Mouse (Mus musculus): ENCODE results near the gene Med25.

Gene Med25

DNA sequence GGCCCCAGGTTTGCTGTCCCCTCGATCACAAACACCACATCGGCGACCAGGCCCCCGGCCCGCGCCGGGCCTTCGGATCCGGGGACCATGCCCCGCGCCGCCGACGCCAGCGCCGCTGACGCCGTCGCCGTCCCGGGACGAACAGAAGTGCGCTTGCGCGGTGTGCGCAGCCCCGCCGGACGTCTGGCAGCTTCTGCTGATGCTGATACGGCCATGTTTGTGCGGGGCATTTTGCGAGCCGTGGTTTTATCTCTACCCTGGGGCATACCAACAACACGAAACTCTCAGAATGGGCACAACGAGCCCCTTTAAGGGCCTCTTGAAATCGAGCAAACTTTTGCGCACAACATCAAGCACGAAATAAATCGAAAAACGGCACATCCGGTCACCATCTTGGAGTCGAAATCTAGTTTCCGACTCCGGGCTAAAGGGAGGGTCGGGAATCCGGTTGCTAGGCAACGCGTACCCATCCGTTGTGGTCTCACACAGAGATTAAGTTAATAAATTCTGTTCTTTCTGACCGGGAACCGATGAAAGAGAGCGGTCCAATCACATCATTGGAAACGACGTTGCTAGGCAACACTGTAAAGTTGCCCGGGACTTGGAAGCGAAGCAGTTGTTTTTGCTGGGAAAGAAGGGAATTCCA, at the start of gene Med25:
Gene Med25 (minus strand): TSS at position 437 of the 646 bp plus-strand sequence.
- peak; percentile 90 for DNase-seq

- DNase-seq, result no peak
These were observed 46.2 kb upstream of the Med25 start for GRCm38 (mm10) chr7:44938680-44939079.

GRCm38 (mm10) chr7:44929204-44930151, 37.0 kb upstream of the Med25 start, which contains the start of gene Ap2a1:
Ap2a1 (minus strand) TSS chr7:44929496.
- DNase-seq, result peak; percentile 100

GRCm38 (mm10) chr7:44928570-44928969, 36.1 kb upstream of the Med25 start:
- DNase-seq, result no peak

GRCm38 (mm10) chr7:44925468-44925867, 33.0 kb upstream of the Med25 start:
- no peak for DNase-seq

- no peak for DNase-seq
These were observed 30.0 kb upstream of the Med25 start for GRCm38 (mm10) chr7:44922530-44922929.

- DNase-seq, result no peak
These were observed 26.6 kb upstream of the Med25 start for GRCm38 (mm10) chr7:44919127-44919526.

- DNase-seq, result no peak
These were observed 25.7 kb upstream of the Med25 start for GRCm38 (mm10) chr7:44918219-44918618.

DNA sequence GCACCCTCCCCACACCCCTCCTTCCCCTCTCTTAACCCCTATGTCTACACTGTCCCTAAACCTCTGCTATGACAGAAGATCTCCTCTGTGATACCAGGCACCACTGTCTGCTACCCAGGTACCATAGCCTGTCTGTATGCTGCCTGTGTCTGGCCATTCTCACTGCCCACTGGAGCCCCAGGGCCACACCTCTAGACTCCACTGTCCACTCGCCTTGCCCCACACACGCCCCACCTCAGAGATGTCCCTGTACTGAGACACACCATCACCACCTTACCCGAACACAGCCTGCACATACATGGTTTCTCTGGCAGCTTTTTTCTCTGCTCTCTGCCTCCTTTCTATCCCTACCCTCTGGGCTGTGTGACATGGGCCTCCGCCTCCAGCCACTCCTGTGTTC, 24.4 kb upstream of the Med25 start:
- DNase-seq, result no peak

DNA sequence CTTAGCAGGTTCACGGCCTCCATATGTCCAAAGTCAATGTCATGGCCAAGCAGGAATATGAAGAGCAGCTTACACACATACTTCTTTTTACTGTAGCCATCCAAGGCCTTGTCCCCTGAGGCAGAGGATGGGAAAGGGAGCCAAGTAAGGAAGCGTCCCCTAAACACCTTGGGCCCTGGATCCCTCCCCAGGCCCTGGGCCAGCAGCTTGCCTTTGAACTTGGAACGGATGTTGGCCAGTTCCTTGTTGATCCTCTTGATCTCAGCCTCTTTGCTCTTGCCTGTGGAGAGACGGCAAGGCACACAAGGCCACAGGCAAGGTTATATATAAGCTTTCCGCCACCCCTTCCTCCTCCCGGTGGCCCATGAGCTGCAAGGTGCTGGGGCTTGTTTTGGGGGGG, 23.7 kb upstream of the Med25 start:
- no peak for DNase-seq

- no peak for DNase-seq
These were observed 22.8 kb upstream of the Med25 start for GRCm38 (mm10) chr7:44915314-44915713.

GRCm38 (mm10) chr7:44914396-44914795, 21.9 kb upstream of the Med25 start:
- DNase-seq, result no peak

DNA sequence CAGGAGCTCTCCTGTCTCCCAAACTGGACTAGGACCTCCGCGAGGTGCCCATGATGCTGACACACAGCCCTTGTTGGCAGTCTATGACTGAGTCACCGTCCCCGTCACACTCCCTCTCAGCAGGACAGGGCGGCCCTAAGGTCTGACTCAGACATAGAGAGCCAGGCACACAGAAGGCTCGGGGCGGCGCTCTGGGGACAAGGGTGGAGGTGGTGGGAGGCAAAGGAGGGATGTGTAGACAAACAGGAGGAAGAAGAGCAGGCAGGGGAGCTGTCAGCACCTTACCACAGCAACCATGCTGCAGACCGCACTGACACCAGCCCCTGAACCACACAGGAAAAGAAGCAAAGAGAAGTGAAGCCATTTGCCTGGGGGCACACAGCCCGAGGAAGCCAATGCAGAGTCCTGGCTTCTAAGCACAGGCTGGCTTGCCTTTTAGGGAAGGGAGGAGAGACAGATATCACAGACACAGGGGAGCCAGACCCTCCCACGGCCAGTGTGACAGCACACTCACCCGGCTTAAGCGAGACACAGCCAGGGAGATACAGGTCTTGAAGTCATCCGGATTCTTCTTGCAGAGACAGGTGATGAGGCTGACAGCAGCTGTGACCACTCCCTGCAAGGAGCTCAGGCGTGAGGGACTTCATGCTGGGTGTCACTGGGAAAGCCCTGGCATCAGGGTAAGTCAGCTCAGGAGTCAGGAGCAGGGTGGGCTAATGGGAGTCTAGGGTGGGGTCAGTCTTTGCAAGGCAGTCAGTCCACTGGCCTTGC, 16.4 kb upstream of the Med25 start:
- DNase-seq, result no peak

DNA sequence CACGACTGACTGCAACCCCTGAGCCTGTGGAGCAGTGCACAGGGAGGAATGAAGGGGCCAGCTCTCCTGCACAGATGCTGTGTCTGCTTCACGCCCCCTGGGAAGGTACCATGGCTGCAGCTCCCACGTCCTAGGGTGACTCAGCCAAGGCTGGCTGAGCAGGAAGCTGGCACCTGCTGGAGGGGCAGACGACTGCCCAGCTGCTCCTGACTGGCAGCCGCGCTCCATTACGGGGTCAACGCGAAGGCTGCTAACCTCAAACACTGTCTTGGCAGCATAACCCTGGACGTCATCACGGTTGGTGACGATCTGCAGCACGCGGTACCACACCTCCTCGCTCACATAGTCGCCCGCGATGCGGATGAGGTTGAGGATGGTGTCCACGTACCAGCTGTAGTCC, 12.9 kb upstream of the Med25 start:
- no peak for DNase-seq

DNA sequence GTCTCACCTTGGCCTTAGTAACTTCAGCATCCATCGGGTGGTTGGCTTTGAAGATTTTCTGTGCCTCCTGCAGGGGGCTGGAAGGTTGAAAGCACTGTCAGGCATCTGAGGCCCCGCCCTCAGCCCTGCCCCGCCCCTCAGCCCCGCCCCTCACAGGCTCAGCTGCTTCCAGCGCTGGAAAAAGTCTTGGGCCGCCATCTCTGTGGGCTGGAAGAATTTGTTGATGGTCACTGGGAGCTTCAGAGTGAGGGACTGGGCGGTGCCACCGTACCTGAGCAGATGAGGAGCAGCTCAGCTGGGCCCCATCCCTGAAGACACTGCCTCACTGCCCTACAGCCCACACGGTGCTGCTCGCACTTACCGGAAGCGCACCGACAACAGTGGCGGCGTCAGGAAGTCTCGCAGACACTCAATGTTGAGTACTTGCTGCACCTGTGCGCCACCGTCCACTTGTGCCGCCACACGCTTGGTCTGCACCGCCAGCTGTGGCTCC, 8.8 kb upstream of the Med25 start:
- no peak for DNase-seq

GRCm38 (mm10) chr7:44900632-44901031, 8.1 kb upstream of the Med25 start:
- no peak for DNase-seq

- peak; percentile 56 for DNase-seq
These were observed 6.1 kb upstream of the Med25 start for GRCm38 (mm10) chr7:44898607-44899006.

DNA sequence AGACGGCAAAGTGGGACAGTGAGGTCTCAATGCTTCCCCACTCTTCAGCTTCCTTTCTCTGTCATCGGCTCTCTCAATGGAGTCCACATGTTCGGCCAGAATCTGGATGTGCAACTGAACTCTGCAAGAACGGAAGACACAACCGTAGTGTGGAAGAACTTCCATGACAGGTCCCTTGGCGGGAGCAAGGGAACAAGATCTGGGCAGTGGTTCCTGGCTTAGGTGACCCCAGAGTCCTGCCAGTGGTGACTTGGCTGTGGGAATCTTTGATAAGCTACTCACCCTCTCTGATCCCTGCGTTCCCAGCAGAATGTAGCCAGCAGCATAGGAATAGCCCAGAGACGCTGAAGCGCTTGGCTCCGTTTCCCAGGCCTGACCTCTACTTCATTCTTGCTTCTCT, 4.0 kb upstream of the Med25 start:
- DNase-seq, result no peak

DNA sequence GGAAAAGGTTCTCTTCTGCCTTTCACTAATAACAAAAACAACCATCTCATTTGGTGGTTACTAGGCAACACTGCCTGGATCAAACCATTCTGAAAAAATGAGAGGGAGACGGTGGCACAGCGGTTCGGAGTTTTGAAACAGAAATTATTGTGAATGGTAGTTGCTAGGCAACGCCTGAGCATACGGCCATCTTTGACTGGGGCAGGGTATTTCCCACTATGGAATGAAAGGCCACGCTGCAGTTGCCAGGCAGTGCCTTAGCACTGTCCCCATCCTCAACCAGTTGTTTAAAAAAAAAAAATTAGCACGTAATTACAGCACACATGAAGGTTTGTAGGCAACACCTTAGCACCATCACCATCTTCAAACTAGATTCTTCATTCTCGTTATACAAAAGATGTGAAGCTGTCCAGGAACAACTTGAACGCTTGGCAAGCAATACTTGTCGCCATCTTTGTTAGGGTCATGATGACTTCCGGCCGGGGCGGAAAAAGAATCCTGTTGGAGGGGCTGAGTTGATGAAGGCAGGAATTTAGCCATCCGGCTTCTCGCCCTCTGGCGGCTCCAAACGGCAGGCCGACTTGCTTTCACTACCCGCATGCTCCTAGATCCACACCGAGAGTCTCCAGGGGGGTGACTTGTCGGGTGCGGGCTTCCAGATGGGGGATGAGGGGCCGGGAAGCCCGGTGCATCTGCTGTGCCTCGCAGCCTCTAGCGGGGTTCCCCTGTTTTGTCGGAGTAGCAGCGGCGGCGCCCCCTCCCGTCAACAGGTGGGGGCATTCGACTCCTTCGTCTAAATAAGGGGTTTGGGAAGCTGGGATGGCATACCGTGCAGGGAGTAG, 3.3 kb upstream of the Med25 start, which contains the start of gene Fuz:
Gene Fuz (plus strand): TSS at position 487 of the 842 bp plus-strand sequence.
- DNase-seq, result peak; percentile 88

GRCm38 (mm10) chr7:44895206-44895592, 2.7 kb upstream of the Med25 start:
- no peak for DNase-seq

DNA sequence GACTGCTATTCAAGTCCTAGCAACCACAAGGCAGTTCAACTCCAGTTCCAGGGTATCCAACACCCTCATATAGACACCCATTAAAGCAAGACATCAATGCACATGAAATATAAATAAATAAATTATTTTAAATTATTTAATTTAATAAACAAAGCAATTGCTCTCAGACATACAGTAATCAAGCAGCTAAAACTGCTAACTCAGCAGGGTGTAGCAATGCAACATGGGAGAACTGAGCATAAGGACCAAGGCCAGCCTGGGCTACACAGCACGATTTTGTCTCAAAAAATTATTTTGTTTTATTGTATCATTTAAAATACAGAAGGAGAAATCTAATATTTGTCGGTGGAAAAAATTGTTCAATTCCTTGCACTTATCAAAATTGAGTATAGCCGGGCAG, 1.7 kb upstream of the Med25 start:
- DNase-seq, result no peak

GRCm38 (mm10) chr7:44893197-44893596, 685 bp upstream of the Med25 start:
- no peak for DNase-seq
